Mouse (Mus musculus): ENCODE measurements around the gene Rasgrp4. TPM values are rescaled to one million over a fixed set of nuclear protein-coding genes. Genes with fewer than 3 reads are reported as not detected.

Rasgrp4 gene
- polyA plus RNA-seq (2015; fragmentation: Nextera tagmentation; extraction: Ambion mirVana) = 0.75 and 0.76 TPM in 2 replicates

DNA sequence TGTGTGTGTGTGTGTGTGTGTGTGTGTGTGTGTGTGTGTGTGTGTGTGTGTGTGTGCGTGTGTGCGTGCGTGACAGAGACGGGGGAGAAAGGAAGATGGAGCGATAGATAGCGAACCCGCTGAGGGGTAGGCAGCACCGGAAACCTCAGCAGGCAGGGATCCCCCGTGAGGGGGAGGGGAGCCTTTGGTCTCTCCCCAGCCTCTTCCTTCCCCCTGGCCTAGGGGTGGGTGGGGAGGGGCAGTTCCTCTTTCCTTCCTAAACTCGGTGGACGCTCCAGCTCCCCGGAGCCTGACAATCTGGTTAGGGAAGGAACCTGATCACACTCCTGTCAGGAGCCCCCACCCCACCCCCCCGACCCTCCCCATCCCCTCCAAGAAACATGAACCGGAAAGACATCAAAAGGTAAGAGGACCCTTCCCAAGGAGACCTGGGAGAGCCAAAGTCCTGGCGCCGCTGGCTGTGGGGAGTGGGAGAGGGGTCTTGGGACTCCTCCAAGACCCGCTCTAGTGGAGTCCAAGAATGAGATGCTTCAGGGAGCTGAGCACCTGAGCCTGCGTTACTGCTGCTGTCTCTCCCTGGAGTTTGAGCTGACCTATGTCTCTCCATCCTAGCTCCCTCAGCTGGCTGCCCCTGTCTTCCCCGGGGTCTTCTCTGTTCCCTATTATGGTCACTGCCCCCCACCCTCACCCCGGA is at the start of gene Rasgrp4:
Rasgrp4 (plus strand) TSS at position 159 of the 694 bp plus-strand sequence.
- Histone ChIP-seq H3K9me3 (no peaks in the 10 kb centered on the region), H3K27me3 (replicated peaks) (no peaks in the 10 kb centered on the region), H3K4me1 (peaks cover 6% of the 10 kb centered on the region; the same call in 1 of the 2 replicates), H3K36me3 (no peaks in the 10 kb centered on the region), H3K9ac (no peak within 1 kb of the TSS), H3K27ac (no peak within 1 kb of the TSS), H3K4me3 (replicated peaks) (peak within 1 kb of the TSS; percentile 23; the same call in 1 of the 2 replicates), H3K4me2 (peak within 1 kb of the TSS; percentile 48)
- WGBS = 3% methylated on average over 8 of the region's 20 CpGs
- ATAC-seq (ENCODE audit: insufficient read depth, low FRiP score, low read depth) = peak; percentile 53; the same call in 1 of the 2 replicates

- Histone ChIP-seq H3K27me3 (replicated peaks) (no peaks in the 10 kb centered on the region), H3K27ac (no peak overlapping the region), H3K4me2 (no peak overlapping the region), H3K9me3 (no peaks in the 10 kb centered on the region), H3K4me3 (replicated peaks) (no peak overlapping the region), H3K9ac (no peak overlapping the region), H3K36me3 (no peaks in the 10 kb centered on the region), H3K4me1 (no peaks in the 10 kb centered on the region)
- no peak for ATAC-seq (ENCODE audit: insufficient read depth, low FRiP score, low read depth)
- WGBS = 87% methylated on average over 30 of the region's 30 CpGs
Measured at GRCm38 (mm10) chr7:29085981-29086380, 48.7 kb upstream of the Rasgrp4 start.

DNA sequence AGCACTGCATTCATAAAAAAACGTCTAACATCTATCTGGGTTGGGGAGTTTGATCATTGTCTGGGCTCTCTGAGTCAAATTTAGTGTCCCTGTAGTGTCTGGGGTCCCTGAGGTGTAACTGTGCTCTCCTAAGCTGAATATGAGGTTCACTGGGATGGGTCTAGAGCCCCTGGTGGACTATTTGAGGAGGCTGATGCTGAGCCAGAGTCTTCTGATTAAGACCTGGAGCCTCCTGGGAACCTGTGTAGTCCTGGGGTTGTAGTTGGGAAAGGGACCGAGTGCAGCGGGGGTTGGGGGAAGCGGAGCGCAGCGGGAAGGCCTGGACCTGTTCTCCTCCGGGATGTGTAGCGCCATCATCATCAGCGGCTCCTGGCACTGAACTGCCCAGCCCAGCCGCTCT is 47.7 kb upstream of the Rasgrp4 start:
- Histone ChIP-seq H3K27me3 (replicated peaks) (no peaks in the 10 kb centered on the region), H3K4me3 (replicated peaks) (no peak overlapping the region), H3K9me3 (no peaks in the 10 kb centered on the region), H3K4me2 (no peak overlapping the region), H3K4me1 (no peaks in the 10 kb centered on the region), H3K36me3 (no peaks in the 10 kb centered on the region), H3K9ac (no peak overlapping the region), H3K27ac (no peak overlapping the region)
- ATAC-seq (ENCODE audit: insufficient read depth, low FRiP score, low read depth) = no peak
- WGBS = 92% methylated on average over 10 of the region's 10 CpGs

GRCm38 (mm10) chr7:29088817-29089216 is 45.8 kb upstream of the Rasgrp4 start:
- Histone ChIP-seq H3K9me3 (no peaks in the 10 kb centered on the region), H3K27me3 (replicated peaks) (no peaks in the 10 kb centered on the region), H3K4me3 (replicated peaks) (no peak overlapping the region), H3K36me3 (no peaks in the 10 kb centered on the region), H3K9ac (no peak overlapping the region), H3K4me1 (no peaks in the 10 kb centered on the region), H3K4me2 (no peak overlapping the region), H3K27ac (no peak overlapping the region)
- WGBS = 69% methylated on average over 6 of the region's 6 CpGs
- no peak for ATAC-seq (ENCODE audit: insufficient read depth, low FRiP score, low read depth)

GRCm38 (mm10) chr7:29097131-29097530 is 37.5 kb upstream of the Rasgrp4 start:
- Histone ChIP-seq H3K9me3 (no peaks in the 10 kb centered on the region), H3K4me2 (no peak overlapping the region), H3K4me1 (no peaks in the 10 kb centered on the region), H3K9ac (no peak overlapping the region), H3K36me3 (no peaks in the 10 kb centered on the region), H3K27me3 (replicated peaks) (no peaks in the 10 kb centered on the region), H3K27ac (no peak overlapping the region), H3K4me3 (replicated peaks) (no peak overlapping the region)
- ATAC-seq (ENCODE audit: insufficient read depth, low FRiP score, low read depth) = no peak
- 91% methylated on average over 16 of the region's 16 CpGs for WGBS

DNA sequence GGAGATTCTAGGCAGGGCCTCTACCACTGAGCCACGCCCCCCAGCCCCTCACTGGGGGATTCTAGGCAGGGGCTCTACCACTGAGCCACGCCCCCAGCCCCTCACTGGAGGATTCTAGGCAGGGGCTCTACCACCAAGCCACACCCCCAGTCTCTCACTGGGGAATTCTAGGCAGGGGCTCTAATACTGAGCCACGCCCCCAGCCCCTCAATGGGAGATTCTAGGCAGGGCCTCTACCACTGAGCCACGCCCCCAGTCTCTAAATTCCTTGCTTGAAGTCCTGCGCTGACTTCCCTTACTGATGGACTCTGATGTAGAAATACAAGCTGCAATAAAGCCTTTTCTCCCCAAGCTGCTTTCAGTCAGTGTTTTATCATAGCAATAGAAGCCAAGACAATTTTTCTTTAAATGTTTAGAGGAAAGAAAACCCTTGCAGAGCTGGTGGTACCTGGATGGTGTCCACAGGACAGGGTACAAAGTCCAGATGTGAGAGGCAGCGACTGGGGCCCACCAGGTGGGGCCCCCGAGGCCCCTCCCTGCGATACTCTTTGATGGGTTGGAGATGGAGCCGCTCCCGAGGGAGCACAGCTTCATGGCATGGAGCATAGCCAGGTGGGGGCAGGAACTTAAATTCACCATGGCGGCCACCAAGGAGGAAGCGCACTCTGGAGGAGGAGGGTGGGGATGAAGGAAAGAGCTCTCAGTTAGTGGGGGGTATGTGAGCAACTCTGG is 33.2 kb upstream of the Rasgrp4 start:
- Histone ChIP-seq H3K4me2 (no peak overlapping the region), H3K4me3 (replicated peaks) (no peak overlapping the region), H3K9me3 (no peaks in the 10 kb centered on the region), H3K36me3 (no peaks in the 10 kb centered on the region), H3K27me3 (replicated peaks) (no peaks in the 10 kb centered on the region), H3K27ac (no peak overlapping the region), H3K9ac (no peak overlapping the region), H3K4me1 (no peaks in the 10 kb centered on the region)
- no peak for ATAC-seq (ENCODE audit: insufficient read depth, low FRiP score, low read depth)
- WGBS = 78% methylated on average over 12 of the region's 12 CpGs

DNA sequence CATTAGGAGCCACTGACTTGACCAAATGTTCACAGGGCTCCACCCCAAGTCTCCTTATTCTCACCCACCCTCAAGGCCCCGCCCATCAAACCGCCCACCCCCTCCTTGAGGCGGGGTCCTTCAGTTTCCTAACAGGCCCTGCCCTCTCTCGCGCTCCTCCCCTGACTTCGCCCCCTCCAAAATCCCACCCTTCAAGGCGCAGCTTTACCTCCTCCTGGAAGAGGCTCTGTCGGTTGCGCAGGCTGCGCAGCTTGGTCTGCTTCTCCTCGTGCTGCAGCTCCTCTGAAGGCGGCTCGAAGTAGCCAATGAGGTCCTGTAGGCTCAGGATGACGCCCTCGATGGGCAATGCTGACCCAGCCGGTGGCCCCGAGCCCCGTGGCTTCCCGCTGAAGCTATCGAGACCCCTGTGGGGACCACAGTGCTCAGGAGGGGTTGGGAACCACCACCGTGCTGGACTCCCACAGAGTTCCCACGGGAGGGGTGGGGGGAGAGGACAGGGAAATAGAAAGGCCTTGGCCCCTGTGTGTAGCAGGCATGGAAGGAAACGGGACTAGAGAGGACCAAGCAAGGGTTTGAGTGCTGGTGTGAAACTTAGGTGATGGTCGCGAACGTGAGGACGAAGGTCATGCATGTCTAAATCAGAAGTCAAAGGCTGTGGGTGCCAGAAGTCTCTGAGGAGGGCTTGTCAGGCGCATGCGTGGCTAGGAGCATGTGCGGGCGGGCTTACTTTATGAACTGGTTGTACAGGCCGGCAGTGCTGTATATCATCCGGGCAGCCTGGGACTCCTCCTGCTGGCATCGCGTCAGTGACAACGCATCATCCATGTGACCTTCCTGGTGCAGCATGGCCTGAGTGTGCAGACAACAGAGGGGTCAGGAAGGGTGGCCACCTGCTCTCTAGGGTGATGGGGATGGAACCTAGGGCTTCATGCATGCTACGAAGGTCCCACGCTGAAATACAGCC is 25.4 kb upstream of the Rasgrp4 start:
- Histone ChIP-seq H3K9me3 (no peaks in the 10 kb centered on the region), H3K4me1 (peaks cover 10% of the 10 kb centered on the region), H3K27me3 (replicated peaks) (no peaks in the 10 kb centered on the region), H3K4me3 (replicated peaks) (peak overlapping the region; percentile 20), H3K36me3 (no peaks in the 10 kb centered on the region), H3K9ac (no peak overlapping the region), H3K4me2 (peak overlapping the region; percentile 51), H3K27ac (no peak overlapping the region)
- ATAC-seq (ENCODE audit: insufficient read depth, low FRiP score, low read depth) = peak; percentile 71
- 28% methylated on average over 38 of the region's 38 CpGs for WGBS

GRCm38 (mm10) chr7:29118142-29118851 is 16.4 kb upstream of the Rasgrp4 start:
- Histone ChIP-seq H3K4me2 (no peak overlapping the region), H3K4me3 (replicated peaks) (no peak overlapping the region), H3K9me3 (no peaks in the 10 kb centered on the region), H3K27me3 (replicated peaks) (no peaks in the 10 kb centered on the region), H3K36me3 (no peaks in the 10 kb centered on the region), H3K27ac (no peak overlapping the region), H3K4me1 (no peaks in the 10 kb centered on the region), H3K9ac (no peak overlapping the region)
- no peak for ATAC-seq (ENCODE audit: insufficient read depth, low FRiP score, low read depth)
- 18% methylated on average over 18 of the region's 18 CpGs for WGBS

- 0 out of 2 replicates have a peak, but pooled peaks cover 10% of the 10 kb centered on the region for H3K4me1 ChIP-seq
- H3K9ac ChIP-seq = no peak overlapping the region
- H3K4me3 ChIP-seq (replicated peaks) = no peak overlapping the region
- H3K27me3 ChIP-seq (replicated peaks) = no peaks in the 10 kb centered on the region
- no peaks in the 10 kb centered on the region for H3K9me3 ChIP-seq
- H3K27ac ChIP-seq = no peak overlapping the region
- H3K36me3 ChIP-seq = no peaks in the 10 kb centered on the region
- 74% methylated on average over 1 of the region's 1 CpGs for WGBS
- no peak for ATAC-seq (ENCODE audit: insufficient read depth, low FRiP score, low read depth)
- no peak overlapping the region for H3K4me2 ChIP-seq
Measured at GRCm38 (mm10) chr7:29119526-29119925, 15.1 kb upstream of the Rasgrp4 start.

DNA sequence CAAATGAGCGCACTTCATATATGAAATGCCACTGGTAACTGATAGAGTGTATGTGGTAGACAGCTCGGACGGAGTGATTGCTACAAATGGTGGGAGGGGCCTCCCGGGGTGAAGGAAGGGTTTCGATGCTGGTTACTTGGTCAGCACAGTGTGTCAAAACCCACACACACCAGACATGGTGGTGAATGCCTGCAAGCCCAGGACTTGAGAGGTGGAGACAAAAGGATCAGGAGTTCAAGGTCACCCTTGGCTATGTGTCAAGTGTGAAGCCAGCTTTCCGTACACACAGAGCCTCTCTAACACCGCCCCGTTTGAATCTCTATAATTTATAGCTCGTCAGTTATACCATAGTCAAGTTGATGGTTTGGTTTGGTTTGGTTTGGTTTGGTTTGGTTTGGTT is 11.8 kb upstream of the Rasgrp4 start:
- Histone ChIP-seq H3K4me1 (peaks cover 16% of the 10 kb centered on the region; the same call in 1 of the 2 replicates), H3K27me3 (replicated peaks) (no peaks in the 10 kb centered on the region), H3K9me3 (no peaks in the 10 kb centered on the region), H3K36me3 (no peaks in the 10 kb centered on the region), H3K4me3 (replicated peaks) (no peak overlapping the region), H3K27ac (no peak overlapping the region), H3K9ac (no peak overlapping the region), H3K4me2 (no peak overlapping the region)
- WGBS = 87% methylated on average over 9 of the region's 9 CpGs
- no peak for ATAC-seq (ENCODE audit: insufficient read depth, low FRiP score, low read depth)

All from stomach, embryonic 15.5 days (tissue).